Mouse (Mus musculus): ENCODE measurements around the gene Rnf150. TPM values are rescaled to one million over a fixed set of nuclear protein-coding genes. Genes with fewer than 3 reads are reported as not detected.

Gene Rnf150
- total and polyA plus RNA-seq, 2 experiments, result 0.24 to 0.92 TPM

DNA sequence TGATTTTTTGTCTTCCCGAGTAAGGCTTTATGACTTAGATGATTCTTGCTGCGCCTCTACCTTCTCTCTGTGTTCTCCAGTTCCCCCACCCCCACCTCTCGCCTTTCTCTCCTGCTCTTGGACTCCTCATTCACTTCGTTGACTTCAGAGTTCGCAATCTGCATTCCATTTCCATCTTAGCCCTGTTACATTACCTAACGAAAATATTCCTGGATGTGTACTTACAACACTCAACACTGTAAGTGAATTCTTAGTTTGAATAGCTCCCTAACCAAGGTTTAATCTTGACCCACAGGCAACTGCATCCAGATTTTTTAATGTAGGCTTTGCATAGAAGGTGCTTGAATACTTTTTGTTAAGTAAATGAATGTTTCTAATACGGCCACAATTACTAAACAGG, 73.0 kb downstream of the Rnf150 start:
- Histone ChIP-seq H3K27ac (replicated peaks; ENCODE audit: insufficient read depth, low read depth, low read length) (no peak overlapping the region), H3K36me3 (ENCODE audit: control insufficient read depth, insufficient read depth, low read length) (no peaks in the 10 kb centered on the region), H3K4me1 (ENCODE audit: control insufficient read depth, insufficient read depth, low read length) (no peaks in the 10 kb centered on the region; the same call in 1 of the 2 replicates), H3K9ac (ENCODE audit: low read depth, low read length) (no peak overlapping the region), H3K79me2 (ENCODE audit: control insufficient read depth, insufficient read depth, low read length) (no peaks in the 10 kb centered on the region), H3K27me3 (ENCODE audit: control insufficient read depth, insufficient read depth, low read length) (no peaks in the 10 kb centered on the region), H3K4me3 (ENCODE audit: insufficient read depth, low read depth, low read length) (no peak overlapping the region)
- no peak for DNase-seq (ENCODE audit: extremely low read depth, low read depth, low spot score)
- 82% methylated on average over 7 of the region's 7 CpGs for WGBS
- no peak for TF ChIP-seq CTCF (IDR thresholded peaks at IDR 0.05; ENCODE audit: low read depth, low read length)
- no peak for TF ChIP-seq POLR2A (IDR thresholded peaks at IDR 0.05; ENCODE audit: extremely low read depth, insufficient read depth, low read length)

DNA sequence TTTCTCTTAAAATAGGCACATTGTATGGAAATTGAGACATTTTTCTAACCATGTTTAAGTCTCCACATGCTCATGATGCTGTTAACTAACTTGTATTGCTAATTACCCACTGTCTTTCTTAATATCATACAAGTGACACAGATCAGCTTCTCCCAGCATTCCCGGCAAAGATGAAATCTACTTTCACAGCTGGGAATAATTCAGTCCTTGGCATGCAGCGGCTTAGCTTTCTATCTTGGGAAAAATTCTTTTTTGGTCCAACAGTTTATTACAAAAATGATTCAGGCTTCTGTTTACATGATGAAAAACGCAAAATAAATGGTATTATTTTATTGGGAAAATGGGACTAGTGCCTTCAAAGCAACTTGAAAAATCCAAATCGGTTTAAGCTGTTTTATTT, 73.7 kb downstream of the Rnf150 start:
- Histone ChIP-seq H3K27me3 (ENCODE audit: control insufficient read depth, insufficient read depth, low read length) (no peaks in the 10 kb centered on the region), H3K27ac (replicated peaks; ENCODE audit: insufficient read depth, low read depth, low read length) (no peak overlapping the region), H3K9ac (ENCODE audit: low read depth, low read length) (no peak overlapping the region), H3K4me3 (ENCODE audit: insufficient read depth, low read depth, low read length) (no peak overlapping the region), H3K4me1 (ENCODE audit: control insufficient read depth, insufficient read depth, low read length) (no peaks in the 10 kb centered on the region; the same call in 1 of the 2 replicates), H3K79me2 (ENCODE audit: control insufficient read depth, insufficient read depth, low read length) (no peaks in the 10 kb centered on the region), H3K36me3 (ENCODE audit: control insufficient read depth, insufficient read depth, low read length) (no peaks in the 10 kb centered on the region)
- DNase-seq (ENCODE audit: extremely low read depth, low read depth, low spot score), result no peak
- TF ChIP-seq CTCF (IDR thresholded peaks at IDR 0.05; ENCODE audit: low read depth, low read length) (no peak), POLR2A (IDR thresholded peaks at IDR 0.05; ENCODE audit: extremely low read depth, insufficient read depth, low read length) (no peak)
- 83% methylated on average over 4 of the region's 4 CpGs for WGBS

- Histone ChIP-seq H3K36me3 (ENCODE audit: control insufficient read depth, insufficient read depth, low read length) (no peaks in the 10 kb centered on the region), H3K79me2 (ENCODE audit: control insufficient read depth, insufficient read depth, low read length) (no peaks in the 10 kb centered on the region), H3K27me3 (ENCODE audit: control insufficient read depth, insufficient read depth, low read length) (no peaks in the 10 kb centered on the region), H3K9ac (ENCODE audit: low read depth, low read length) (no peak overlapping the region), H3K4me1 (ENCODE audit: control insufficient read depth, insufficient read depth, low read length) (no peaks in the 10 kb centered on the region; the same call in 1 of the 2 replicates), H3K4me3 (ENCODE audit: insufficient read depth, low read depth, low read length) (no peak overlapping the region), H3K27ac (replicated peaks; ENCODE audit: insufficient read depth, low read depth, low read length) (no peak overlapping the region)
- no peak for TF ChIP-seq CTCF (IDR thresholded peaks at IDR 0.05; ENCODE audit: low read depth, low read length)
- no peak for TF ChIP-seq POLR2A (IDR thresholded peaks at IDR 0.05; ENCODE audit: extremely low read depth, insufficient read depth, low read length)
- DNase-seq (ENCODE audit: extremely low read depth, low read depth, low spot score), result peak; percentile 46
- WGBS, result 50% methylated on average over 6 of the region's 6 CpGs
These were observed 76.8 kb downstream of the Rnf150 start for GRCm38 (mm10) chr8:82939912-82940311.

DNA sequence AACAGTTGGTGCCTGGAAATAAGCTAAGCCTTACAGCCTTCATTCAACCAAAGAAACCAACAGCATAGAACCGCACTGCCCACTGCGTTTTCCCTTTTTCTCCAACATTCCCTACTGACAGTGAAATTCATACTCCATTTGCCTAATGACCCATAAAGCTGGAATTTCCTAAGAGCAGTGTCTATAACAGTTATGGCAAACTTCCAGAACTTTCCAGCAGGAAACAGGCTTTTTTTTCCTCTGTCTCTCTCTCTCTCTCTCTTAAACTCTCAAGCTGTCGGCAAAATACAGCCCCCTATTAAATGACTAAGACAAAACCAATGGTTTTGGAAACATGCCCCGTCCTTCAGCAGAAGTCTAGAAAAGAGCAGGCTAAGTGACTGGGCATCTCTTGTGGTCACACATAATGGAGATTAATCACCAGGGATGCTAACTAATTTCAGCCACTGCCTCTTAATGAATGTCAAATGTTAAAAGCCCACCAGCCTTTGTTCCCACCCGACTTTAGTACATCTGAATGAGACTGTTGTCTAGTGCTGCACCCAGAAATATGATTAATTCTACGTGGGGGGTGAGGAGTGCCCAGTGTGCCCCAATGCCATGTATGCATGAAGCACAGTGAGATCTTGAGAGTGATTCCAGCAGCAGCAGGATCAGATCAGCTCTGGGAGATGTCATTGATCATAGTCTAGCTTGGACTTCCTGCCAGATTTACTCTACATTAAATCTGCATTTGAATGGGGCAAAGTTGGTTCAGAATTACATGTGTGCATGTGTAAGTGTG, 80.3 kb downstream of the Rnf150 start:
- no peaks in the 10 kb centered on the region for H3K27me3 ChIP-seq (ENCODE audit: control insufficient read depth, insufficient read depth, low read length)
- no peak overlapping the region for H3K9ac ChIP-seq (ENCODE audit: low read depth, low read length)
- no peaks in the 10 kb centered on the region for H3K79me2 ChIP-seq (ENCODE audit: control insufficient read depth, insufficient read depth, low read length)
- H3K27ac ChIP-seq (replicated peaks; ENCODE audit: insufficient read depth, low read depth, low read length), result no peak overlapping the region
- H3K4me3 ChIP-seq (ENCODE audit: insufficient read depth, low read depth, low read length), result no peak overlapping the region
- H3K4me1 ChIP-seq (ENCODE audit: control insufficient read depth, insufficient read depth, low read length), result no peaks in the 10 kb centered on the region; the same call in 1 of the 2 replicates
- TF ChIP-seq CTCF (IDR thresholded peaks at IDR 0.05; ENCODE audit: low read depth, low read length) (no peak), POLR2A (IDR thresholded peaks at IDR 0.05; ENCODE audit: extremely low read depth, insufficient read depth, low read length) (no peak)
- DNase-seq (ENCODE audit: extremely low read depth, low read depth, low spot score), result peak; percentile 15
- H3K36me3 ChIP-seq (ENCODE audit: control insufficient read depth, insufficient read depth, low read length), result no peaks in the 10 kb centered on the region
- 73% methylated on average over 6 of the region's 6 CpGs for WGBS

DNA sequence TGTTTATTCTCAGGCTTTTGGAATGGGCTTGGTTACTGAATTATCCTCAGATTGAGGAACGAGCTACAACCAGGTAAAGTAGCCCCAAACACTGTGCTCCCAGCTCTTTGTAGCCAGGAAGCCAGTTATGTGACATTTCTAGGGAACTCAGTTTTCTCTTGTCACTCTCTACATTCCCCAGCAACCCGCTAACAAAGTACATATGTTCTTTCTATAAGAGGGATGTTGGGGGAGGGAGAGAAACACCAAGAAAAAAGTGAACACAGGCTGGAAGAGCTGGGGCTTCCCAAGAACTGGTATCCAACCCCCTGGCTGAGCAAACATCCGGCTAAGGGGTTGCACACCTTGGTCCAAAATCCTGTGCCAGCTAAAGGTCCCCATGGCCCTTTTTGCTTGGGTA, 82.7 kb downstream of the Rnf150 start:
- Histone ChIP-seq H3K27me3 (ENCODE audit: control insufficient read depth, insufficient read depth, low read length) (no peaks in the 10 kb centered on the region), H3K27ac (replicated peaks; ENCODE audit: insufficient read depth, low read depth, low read length) (no peak overlapping the region), H3K36me3 (ENCODE audit: control insufficient read depth, insufficient read depth, low read length) (no peaks in the 10 kb centered on the region), H3K4me3 (ENCODE audit: insufficient read depth, low read depth, low read length) (no peak overlapping the region), H3K4me1 (ENCODE audit: control insufficient read depth, insufficient read depth, low read length) (no peaks in the 10 kb centered on the region), H3K79me2 (ENCODE audit: control insufficient read depth, insufficient read depth, low read length) (no peaks in the 10 kb centered on the region), H3K9ac (ENCODE audit: low read depth, low read length) (no peak overlapping the region)
- 71% methylated on average over 3 of the region's 3 CpGs for WGBS
- TF ChIP-seq CTCF (IDR thresholded peaks at IDR 0.05; ENCODE audit: low read depth, low read length) (no peak), POLR2A (IDR thresholded peaks at IDR 0.05; ENCODE audit: extremely low read depth, insufficient read depth, low read length) (no peak)
- DNase-seq (ENCODE audit: extremely low read depth, low read depth, low spot score), result no peak

DNA sequence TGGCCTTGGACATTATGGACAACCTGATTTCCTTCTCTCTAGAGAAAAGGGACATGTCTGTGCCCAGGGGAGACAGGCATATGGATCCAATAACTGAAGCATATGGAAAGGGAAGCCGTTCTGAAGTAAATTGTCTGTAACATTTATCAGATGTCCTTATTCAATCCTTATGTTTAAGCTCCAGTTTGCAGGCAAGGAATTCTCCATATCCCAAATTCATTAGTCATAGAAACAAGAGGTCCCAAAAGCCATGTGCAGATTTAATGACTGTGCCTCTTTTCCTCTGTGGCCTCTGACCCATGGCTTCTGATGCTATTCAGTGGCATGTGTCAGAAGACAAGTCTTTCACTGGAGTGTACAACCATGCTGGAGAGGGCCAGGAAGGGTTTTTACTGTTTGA, 83.5 kb downstream of the Rnf150 start:
- H3K4me1 ChIP-seq (ENCODE audit: control insufficient read depth, insufficient read depth, low read length), result no peaks in the 10 kb centered on the region
- no peak overlapping the region for H3K9ac ChIP-seq (ENCODE audit: low read depth, low read length)
- TF ChIP-seq CTCF (IDR thresholded peaks at IDR 0.05; ENCODE audit: low read depth, low read length) (no peak), POLR2A (IDR thresholded peaks at IDR 0.05; ENCODE audit: extremely low read depth, insufficient read depth, low read length) (no peak)
- no peaks in the 10 kb centered on the region for H3K36me3 ChIP-seq (ENCODE audit: control insufficient read depth, insufficient read depth, low read length)
- DNase-seq (ENCODE audit: extremely low read depth, low read depth, low spot score), result no peak
- H3K27me3 ChIP-seq (ENCODE audit: control insufficient read depth, insufficient read depth, low read length), result no peaks in the 10 kb centered on the region
- H3K79me2 ChIP-seq (ENCODE audit: control insufficient read depth, insufficient read depth, low read length), result no peaks in the 10 kb centered on the region
- H3K4me3 ChIP-seq (ENCODE audit: insufficient read depth, low read depth, low read length), result no peak overlapping the region
- WGBS, result 73% methylated on average over 1 of the region's 1 CpGs
- no peak overlapping the region for H3K27ac ChIP-seq (replicated peaks; ENCODE audit: insufficient read depth, low read depth, low read length)

All from liver, adult 2 months (tissue).